Mouse (Mus musculus): ENCODE data around the gene Adam12.

GRCm38 (mm10) chr7:134014733-134015132 lies 217.2 kb downstream of the Adam12 start:
- TF ChIP-seq CTCF (IDR thresholded peaks at IDR 0.05), result no peak
- no peak for TF ChIP-seq POLR2A (IDR thresholded peaks at IDR 0.05; ENCODE audit: insufficient read depth, low read depth, low read length)
- TF ChIP-seq EP300 (IDR thresholded peaks at IDR 0.05; ENCODE audit: insufficient read depth, low read depth, low read length), result no peak

All from heart, adult 2 months (tissue).